Mouse (Mus musculus): Measurements from ENCODE around the gene Cenpk. TPM values are rescaled to one million over a fixed set of nuclear protein-coding genes. Genes with fewer than 3 reads are reported as not detected.
"Not testable (repeated sequence)": the region's sequence is repeated elsewhere in the genome, so short reads cannot be mapped to it uniquely, and the experiment has no call there.

Gene Cenpk
- polyA plus RNA-seq (2014; fragmentation: Nextera tagmentation; extraction: Ambion mirVana), result 77.8 and 92.6 TPM in 2 replicates

GRCm38 (mm10) chr13:104228384-104229066, at the start of gene Cenpk, which contains the start of gene Ppwd1:
Gene Cenpk, plus strand, starts transcription at chr13:104228611.
Gene Ppwd1, minus strand, starts transcription at chr13:104228843.
- H3K9ac ChIP-seq (ENCODE audit: low read length), result peak within 1 kb of the TSS; percentile 88
- peak within 1 kb of the TSS; percentile 37; the same call in 1 of the 2 replicates for H3K27ac ChIP-seq (ENCODE audit: low read depth, low read length)
- ATAC-seq (replicated peaks; ENCODE audit: low FRiP score) (peak; percentile 100), DNase-seq (ENCODE audit: low spot score) (peak; percentile 98)
- H3K36me3 ChIP-seq (ENCODE audit: control insufficient read depth, insufficient read depth, low read length), result no peaks in the 10 kb centered on the region
- no peaks in the 10 kb centered on the region for H3K27me3 ChIP-seq (ENCODE audit: control insufficient read depth, insufficient read depth, low read length)
- H3K9me3 ChIP-seq (ENCODE audit: control insufficient read depth, low read length), result no peaks in the 10 kb centered on the region
- H3K4me3 ChIP-seq (ENCODE audit: low read depth, low read length), result peak within 1 kb of the TSS; percentile 72
- under 1% methylated on average over 55 of the region's 55 CpGs for WGBS
- peak within 1 kb of the TSS; percentile 65 for H3K4me2 ChIP-seq (ENCODE audit: low read depth, low read length, severe bottlenecking)
- peaks cover 3% of the 10 kb centered on the region; the same call in 1 of the 2 replicates for H3K4me1 ChIP-seq (replicated peaks; ENCODE audit: control insufficient read depth, insufficient read depth, low read length)

GRCm38 (mm10) chr13:104178650-104179121, 49.7 kb upstream of the Cenpk start, which contains the start of gene Trim23:
Gene Trim23, plus strand, starts transcription at chr13:104178797.
- H3K27ac ChIP-seq (ENCODE audit: low read depth, low read length), result peak within 1 kb of the TSS; percentile 50; the same call in 1 of the 2 replicates
- ATAC-seq (replicated peaks; ENCODE audit: low FRiP score) (peak; percentile 98), DNase-seq (ENCODE audit: low spot score) (peak; percentile 97)
- no peaks in the 10 kb centered on the region for H3K4me1 ChIP-seq (replicated peaks; ENCODE audit: control insufficient read depth, insufficient read depth, low read length)
- no peaks in the 10 kb centered on the region for H3K9me3 ChIP-seq (ENCODE audit: control insufficient read depth, low read length)
- WGBS, result under 1% methylated on average over 38 of the region's 38 CpGs
- H3K4me3 ChIP-seq (ENCODE audit: low read depth, low read length), result peak within 1 kb of the TSS; percentile 79
- peak within 1 kb of the TSS; percentile 71 for H3K4me2 ChIP-seq (ENCODE audit: low read depth, low read length, severe bottlenecking)
- no peaks in the 10 kb centered on the region for H3K27me3 ChIP-seq (ENCODE audit: control insufficient read depth, insufficient read depth, low read length)
- no peaks in the 10 kb centered on the region for H3K36me3 ChIP-seq (ENCODE audit: control insufficient read depth, insufficient read depth, low read length)
- peak within 1 kb of the TSS; percentile 74 for H3K9ac ChIP-seq (ENCODE audit: low read length)

- WGBS, result 23% methylated on average over 13 of the region's 13 CpGs
- Histone ChIP-seq H3K36me3 (ENCODE audit: control insufficient read depth, insufficient read depth, low read length) (no peaks in the 10 kb centered on the region), H3K27ac (ENCODE audit: low read depth, low read length) (peak overlapping the region; percentile 50; the same call in 1 of the 2 replicates), H3K9ac (ENCODE audit: low read length) (peak overlapping the region; percentile 74), H3K27me3 (ENCODE audit: control insufficient read depth, insufficient read depth, low read length) (no peaks in the 10 kb centered on the region), H3K4me3 (ENCODE audit: low read depth, low read length) (peak overlapping the region; percentile 79), H3K4me2 (ENCODE audit: low read depth, low read length, severe bottlenecking) (peak overlapping the region; percentile 54), H3K4me1 (replicated peaks; ENCODE audit: control insufficient read depth, insufficient read depth, low read length) (no peaks in the 10 kb centered on the region), H3K9me3 (ENCODE audit: control insufficient read depth, low read length) (no peaks in the 10 kb centered on the region)
- DNase-seq (ENCODE audit: low spot score) (no peak), ATAC-seq (replicated peaks; ENCODE audit: low FRiP score) (no peak)
Observed at GRCm38 (mm10) chr13:104179176-104179888, 49.1 kb upstream of the Cenpk start.

- DNase-seq (ENCODE audit: low spot score) (no peak), ATAC-seq (replicated peaks; ENCODE audit: low FRiP score) (no peak)
- no peaks in the 10 kb centered on the region for H3K9me3 ChIP-seq (ENCODE audit: control insufficient read depth, low read length)
- no peaks in the 10 kb centered on the region for H3K27me3 ChIP-seq (ENCODE audit: control insufficient read depth, insufficient read depth, low read length)
- 88% methylated on average over 4 of the region's 4 CpGs for WGBS
- no peaks in the 10 kb centered on the region; the same call in 1 of the 2 replicates for H3K36me3 ChIP-seq (ENCODE audit: control insufficient read depth, insufficient read depth, low read length)
- H3K4me2 ChIP-seq (ENCODE audit: low read depth, low read length, severe bottlenecking), result no peak overlapping the region
- no peak overlapping the region for H3K9ac ChIP-seq (ENCODE audit: low read length)
- no peak overlapping the region for H3K27ac ChIP-seq (ENCODE audit: low read depth, low read length)
- H3K4me3 ChIP-seq (ENCODE audit: low read depth, low read length), result no peak overlapping the region
- H3K4me1 ChIP-seq (replicated peaks; ENCODE audit: control insufficient read depth, insufficient read depth, low read length), result no peaks in the 10 kb centered on the region
Observed at GRCm38 (mm10) chr13:104187357-104187756, 41.1 kb upstream of the Cenpk start.

GRCm38 (mm10) chr13:104195891-104196290, 32.5 kb upstream of the Cenpk start:
- not testable (repeated sequence) for H3K4me3 ChIP-seq (ENCODE audit: low read depth, low read length); H3K27ac ChIP-seq (ENCODE audit: low read depth, low read length); H3K27me3 ChIP-seq (ENCODE audit: control insufficient read depth, insufficient read depth, low read length); ATAC-seq (replicated peaks; ENCODE audit: low FRiP score); H3K4me2 ChIP-seq (ENCODE audit: low read depth, low read length, severe bottlenecking); DNase-seq (ENCODE audit: low spot score); H3K36me3 ChIP-seq (ENCODE audit: control insufficient read depth, insufficient read depth, low read length); H3K9me3 ChIP-seq (ENCODE audit: control insufficient read depth, low read length); H3K4me1 ChIP-seq (replicated peaks; ENCODE audit: control insufficient read depth, insufficient read depth, low read length); H3K9ac ChIP-seq (ENCODE audit: low read length)

GRCm38 (mm10) chr13:104204313-104204712, 24.1 kb upstream of the Cenpk start:
- no peak for ATAC-seq (replicated peaks; ENCODE audit: low FRiP score)
- H3K4me2 ChIP-seq (ENCODE audit: low read depth, low read length, severe bottlenecking), result no peak overlapping the region
- no peaks in the 10 kb centered on the region for H3K36me3 ChIP-seq (ENCODE audit: control insufficient read depth, insufficient read depth, low read length)
- no peak overlapping the region for H3K4me3 ChIP-seq (ENCODE audit: low read depth, low read length)
- no peaks in the 10 kb centered on the region for H3K9me3 ChIP-seq (ENCODE audit: control insufficient read depth, low read length)
- H3K4me1 ChIP-seq (replicated peaks; ENCODE audit: control insufficient read depth, insufficient read depth, low read length), result no peaks in the 10 kb centered on the region
- H3K9ac ChIP-seq (ENCODE audit: low read length), result no peak overlapping the region
- H3K27ac ChIP-seq (ENCODE audit: low read depth, low read length), result no peak overlapping the region
- 83% methylated on average over 1 of the region's 1 CpGs for WGBS
- no peaks in the 10 kb centered on the region for H3K27me3 ChIP-seq (ENCODE audit: control insufficient read depth, insufficient read depth, low read length)
- no peak for DNase-seq (ENCODE audit: low spot score)

- peak overlapping the region; percentile 72 for H3K4me3 ChIP-seq (ENCODE audit: low read depth, low read length)
- no peaks in the 10 kb centered on the region for H3K27me3 ChIP-seq (ENCODE audit: control insufficient read depth, insufficient read depth, low read length)
- H3K9ac ChIP-seq (ENCODE audit: low read length), result peak overlapping the region; percentile 88; the same call in 1 of the 2 replicates
- H3K4me2 ChIP-seq (ENCODE audit: low read depth, low read length, severe bottlenecking), result peak overlapping the region; percentile 65
- peaks cover 3% of the 10 kb centered on the region; the same call in 1 of the 2 replicates for H3K4me1 ChIP-seq (replicated peaks; ENCODE audit: control insufficient read depth, insufficient read depth, low read length)
- no peak overlapping the region for H3K27ac ChIP-seq (ENCODE audit: low read depth, low read length)
- no peak for ATAC-seq (replicated peaks; ENCODE audit: low FRiP score)
- no peaks in the 10 kb centered on the region for H3K9me3 ChIP-seq (ENCODE audit: control insufficient read depth, low read length)
- WGBS, result 64% methylated on average over 3 of the region's 3 CpGs
- H3K36me3 ChIP-seq (ENCODE audit: control insufficient read depth, insufficient read depth, low read length), result no peaks in the 10 kb centered on the region
- no peak for DNase-seq (ENCODE audit: low spot score)
Observed at GRCm38 (mm10) chr13:104227478-104227877, 933 bp upstream of the Cenpk start.

GRCm38 (mm10) chr13:104229181-104229580, 770 bp downstream of the Cenpk start:
- Histone ChIP-seq H3K4me1 (replicated peaks; ENCODE audit: control insufficient read depth, insufficient read depth, low read length) (peaks cover 3% of the 10 kb centered on the region; the same call in 1 of the 2 replicates), H3K9ac (ENCODE audit: low read length) (peak overlapping the region; percentile 88), H3K36me3 (ENCODE audit: control insufficient read depth, insufficient read depth, low read length) (no peaks in the 10 kb centered on the region), H3K4me3 (ENCODE audit: low read depth, low read length) (peak overlapping the region; percentile 72), H3K27ac (ENCODE audit: low read depth, low read length) (no peak overlapping the region), H3K4me2 (ENCODE audit: low read depth, low read length, severe bottlenecking) (peak overlapping the region; percentile 55), H3K27me3 (ENCODE audit: control insufficient read depth, insufficient read depth, low read length) (no peaks in the 10 kb centered on the region), H3K9me3 (ENCODE audit: control insufficient read depth, low read length) (no peaks in the 10 kb centered on the region)
- WGBS, result 9% methylated on average over 15 of the region's 15 CpGs
- DNase-seq (ENCODE audit: low spot score), result no peak
- ATAC-seq (replicated peaks; ENCODE audit: low FRiP score), result peak; percentile 55
